Mouse (Mus musculus) erythroblast, embryonic 14.5 days (primary cell): ENCODE results near the gene Noc4l. TPM values are rescaled to one million over a fixed set of nuclear protein-coding genes. Genes with fewer than 3 reads are reported as not detected.

Experiments
- H3K27me3 ChIP-seq: 2 replicates; pipeline ENCODE4 v1.6.1; 2012; ENCODE audit warnings: inconsistent platforms; ENCODE audit not compliant: control insufficient read depth
- H3K36me3 ChIP-seq: 2 replicates; pipeline ENCODE4 v1.6.1; 2012; ENCODE audit warnings: mild to moderate bottlenecking, inconsistent platforms; ENCODE audit not compliant: control insufficient read depth
- H3K4me1 ChIP-seq: 2 replicates; pipeline ENCODE4 v1.6.1; 2012; ENCODE audit warnings: inconsistent platforms; ENCODE audit not compliant: control insufficient read depth
- H3K4me3 ChIP-seq: replicated peaks from 2 replicates; pipeline ENCODE3; 2012; ENCODE audit warnings: moderate library complexity, mild to moderate bottlenecking, inconsistent platforms
- H3K9me3 ChIP-seq: 2 replicates; pipeline ENCODE4 v1.6.1; 2012; ENCODE audit warnings: low read length, inconsistent platforms, mixed read lengths; ENCODE audit not compliant: control insufficient read depth
- GATA1 ChIP-seq: IDR thresholded peaks from 2 replicates; pipeline ENCODE4 v1.6.1; 2012; ENCODE audit warnings: low read length, inconsistent platforms, mixed read lengths
- TAL1 ChIP-seq: IDR thresholded peaks from 3 replicates; pipeline ENCODE4 v1.6.1; 2012; ENCODE audit warnings: low read length, inconsistent platforms, mixed read lengths
- polyA plus RNA-seq: library from polyadenylated mRNA; stranded (reverse); fragments of >175 nt; gene quantifications from 2 replicates; pipeline ENCODE4 v1.2.3, GENCODE M21; 2012

Gene Noc4l
- polyA plus RNA-seq, 1 experiment, result 9.2 TPM

DNA sequence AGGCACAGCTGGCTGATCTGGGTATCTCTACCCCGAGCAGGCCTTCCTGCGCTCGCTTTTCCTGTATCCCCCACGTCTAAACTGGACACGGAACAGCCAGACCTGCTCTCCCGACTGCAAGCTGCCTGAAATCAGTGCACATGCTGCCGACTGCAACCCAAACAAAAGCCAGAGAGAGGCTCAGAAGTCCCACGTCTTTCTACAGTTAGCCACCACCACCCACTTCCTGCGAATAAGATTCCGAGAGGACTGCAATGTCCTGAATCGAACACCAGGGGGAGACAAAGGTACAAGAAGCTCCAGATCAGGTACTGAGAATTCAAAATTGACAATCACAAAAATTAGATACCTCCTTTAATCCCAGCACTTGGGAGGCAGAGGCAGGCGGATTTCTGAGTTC, 13.8 kb downstream of the Noc4l start:
- Histone ChIP-seq H3K4me1 (peaks cover 1% of the 10 kb centered on the region; the same call in 1 of the 2 replicates), H3K9me3 (peaks cover 9% of the 10 kb centered on the region), H3K4me3 (no peak overlapping the region), H3K36me3 (peaks cover 3% of the 10 kb centered on the region), H3K27me3 (no peaks in the 10 kb centered on the region)
- TF ChIP-seq TAL1 (no peak), GATA1 (no peak)

- peaks cover 9% of the 10 kb centered on the region for H3K9me3 ChIP-seq
- H3K36me3 ChIP-seq, result peaks cover 2% of the 10 kb centered on the region; the same call in 1 of the 2 replicates
- H3K27me3 ChIP-seq, result 0 out of 2 replicates have a peak, but pooled peaks cover 2% of the 10 kb centered on the region
- H3K4me1 ChIP-seq, result peaks cover 1% of the 10 kb centered on the region; the same call in 1 of the 2 replicates
- H3K4me3 ChIP-seq, result no peak overlapping the region
- TF ChIP-seq GATA1, result no peak
- no peak for TF ChIP-seq TAL1
Observed at GRCm38 (mm10) chr5:110638306-110639074, 14.7 kb downstream of the Noc4l start.

DNA sequence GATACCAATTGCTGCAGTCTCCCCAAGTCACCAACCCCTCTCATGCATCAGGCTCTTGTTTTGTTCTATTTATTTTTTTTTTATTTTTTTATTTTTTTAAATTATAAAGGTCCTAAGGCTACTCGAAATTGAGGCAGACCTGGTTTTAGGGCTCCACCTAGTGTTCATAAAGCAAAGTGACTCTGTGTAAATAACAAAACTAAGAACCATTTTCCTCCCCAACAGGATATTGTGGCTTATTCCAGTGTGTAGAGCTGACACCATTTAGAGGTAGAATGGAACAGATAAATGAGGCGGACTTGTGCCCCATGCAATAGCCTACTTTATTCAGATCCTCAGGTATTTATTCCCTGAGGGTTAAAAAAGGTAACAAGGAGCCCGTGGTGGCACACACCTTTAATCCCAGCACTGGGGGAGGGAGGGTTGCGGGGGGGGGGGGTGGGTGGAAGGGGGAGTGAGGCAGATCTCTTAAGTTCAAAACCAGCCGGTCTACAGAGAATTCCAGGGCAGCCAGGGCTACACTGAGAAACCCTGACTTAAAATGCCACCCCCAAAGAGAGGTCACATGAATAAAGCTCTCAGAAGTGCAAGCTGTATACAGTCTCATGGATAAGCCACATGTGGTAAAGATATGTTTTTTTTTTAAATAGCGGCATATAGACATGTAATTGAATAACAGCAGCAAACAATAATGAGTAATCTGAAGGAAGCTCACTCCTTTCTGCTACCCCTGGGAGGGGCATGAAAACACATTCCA, 17.1 kb downstream of the Noc4l start:
- TF ChIP-seq TAL1, result no peak
- no peak for TF ChIP-seq GATA1
- 0 out of 2 replicates have a peak, but pooled peaks cover 2% of the 10 kb centered on the region for H3K27me3 ChIP-seq

GRCm38 (mm10) chr5:110629525-110630120, 23.6 kb downstream of the Noc4l start:
- Histone ChIP-seq H3K36me3 (no peaks in the 10 kb centered on the region), H3K9me3 (no peaks in the 10 kb centered on the region), H3K4me1 (no peaks in the 10 kb centered on the region), H3K4me3 (no peak overlapping the region), H3K27me3 (peaks cover 9% of the 10 kb centered on the region)
- no peak for TF ChIP-seq TAL1
- TF ChIP-seq GATA1, result no peak

More for the DNA sequence above, 17.1 kb downstream of the Noc4l start:
- peaks cover 1% of the 10 kb centered on the region; the same call in 1 of the 2 replicates for H3K4me1 ChIP-seq
- H3K4me3 ChIP-seq, result no peak overlapping the region
- H3K36me3 ChIP-seq, result no peaks in the 10 kb centered on the region
- H3K9me3 ChIP-seq, result no peaks in the 10 kb centered on the region

- H3K36me3 ChIP-seq, result no peaks in the 10 kb centered on the region
- no peaks in the 10 kb centered on the region for H3K4me1 ChIP-seq
- H3K9me3 ChIP-seq, result no peaks in the 10 kb centered on the region
- no peak for TF ChIP-seq GATA1
- TF ChIP-seq TAL1, result no peak
- H3K4me3 ChIP-seq, result no peak overlapping the region
- H3K27me3 ChIP-seq, result peaks cover 7% of the 10 kb centered on the region
Observed at GRCm38 (mm10) chr5:110628156-110628555, 25.1 kb downstream of the Noc4l start.

- TF ChIP-seq TAL1, result no peak
- TF ChIP-seq GATA1, result no peak
- no peak overlapping the region for H3K4me3 ChIP-seq
- no peaks in the 10 kb centered on the region for H3K4me1 ChIP-seq
- H3K36me3 ChIP-seq, result no peaks in the 10 kb centered on the region
- no peaks in the 10 kb centered on the region for H3K9me3 ChIP-seq
- peaks cover 7% of the 10 kb centered on the region for H3K27me3 ChIP-seq
Observed at GRCm38 (mm10) chr5:110627351-110627750, 25.9 kb downstream of the Noc4l start.

DNA sequence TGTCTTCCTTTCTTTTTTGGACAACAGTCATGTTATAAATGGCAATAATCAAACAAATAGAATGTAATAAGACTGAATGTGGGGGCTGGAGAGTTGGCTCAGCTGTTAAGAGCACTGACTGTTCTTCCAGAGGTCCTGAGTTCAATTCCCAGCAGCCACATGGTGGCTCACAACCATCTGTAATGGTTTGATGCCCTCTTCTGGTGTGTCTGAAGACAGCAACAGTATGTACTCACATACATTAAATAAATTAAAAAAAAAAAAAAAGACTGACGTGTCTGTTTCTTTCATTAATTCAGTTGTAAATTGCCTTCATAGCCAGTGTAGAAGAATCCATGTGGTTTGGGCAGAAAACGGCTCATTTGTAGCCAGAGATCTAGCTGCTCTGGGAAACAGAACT, 28.9 kb downstream of the Noc4l start:
- H3K4me1 ChIP-seq, result no peaks in the 10 kb centered on the region
- no peaks in the 10 kb centered on the region for H3K9me3 ChIP-seq
- H3K4me3 ChIP-seq, result no peak overlapping the region
- peaks cover 7% of the 10 kb centered on the region for H3K27me3 ChIP-seq
- no peaks in the 10 kb centered on the region for H3K36me3 ChIP-seq
- TF ChIP-seq TAL1, result no peak
- no peak for TF ChIP-seq GATA1

DNA sequence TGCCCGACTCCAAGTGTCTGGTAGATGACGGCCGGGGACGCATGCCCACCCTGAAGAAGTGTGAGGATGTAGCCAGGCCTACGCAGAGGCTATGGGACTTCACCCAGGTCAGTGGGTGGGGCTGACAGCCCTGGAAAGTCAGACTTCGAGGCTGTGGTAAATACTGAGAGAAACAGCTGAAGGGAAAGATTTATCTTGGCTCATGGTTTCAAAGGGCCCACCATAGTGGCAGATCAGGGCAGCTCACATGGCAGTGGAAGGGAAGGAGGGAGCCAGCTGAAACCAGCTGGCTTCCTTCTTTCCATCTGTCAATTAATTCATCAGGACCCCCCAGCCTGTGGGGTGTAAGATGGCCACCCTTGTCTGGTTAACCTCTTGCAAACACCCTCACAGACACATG, 34.0 kb downstream of the Noc4l start:
- TF ChIP-seq GATA1 (no peak), TAL1 (no peak)
- no peak overlapping the region for H3K4me3 ChIP-seq
- no peaks in the 10 kb centered on the region for H3K36me3 ChIP-seq
- H3K9me3 ChIP-seq, result no peaks in the 10 kb centered on the region
- H3K27me3 ChIP-seq, result no peaks in the 10 kb centered on the region
- no peaks in the 10 kb centered on the region for H3K4me1 ChIP-seq
